Mouse (Mus musculus): ENCODE measurements around the gene Zfp12. TPM values are rescaled to one million over a fixed set of nuclear protein-coding genes. Genes with fewer than 3 reads are reported as not detected.

Zfp12 gene
- total and polyA plus RNA-seq, 3 experiments = 15.2 to 56.3 (median 17.3) TPM

DNA sequence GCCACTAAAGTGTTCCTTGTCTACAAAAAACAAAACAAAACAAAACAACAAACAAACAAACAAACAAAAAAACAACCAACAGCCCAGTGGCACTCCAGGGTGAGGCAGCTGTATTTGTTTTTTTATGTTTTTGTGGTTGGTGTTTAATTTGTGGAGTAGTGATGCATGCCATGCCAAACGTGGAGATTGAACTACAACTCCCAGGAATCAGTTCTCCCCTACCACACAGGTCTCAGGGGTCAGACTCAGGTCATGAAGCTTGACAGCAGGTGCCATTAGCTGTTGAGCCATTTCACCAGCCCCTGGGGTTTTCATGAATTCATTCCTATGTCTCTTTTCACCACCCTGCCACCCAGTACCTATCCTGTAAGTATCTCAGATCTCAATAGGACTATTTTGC lies 30.4 kb downstream of the Zfp12 start:
- DNase-seq (ENCODE audit: low read depth, low spot score) = no peak
- Histone ChIP-seq H3K4me3 (ENCODE audit: control insufficient read depth in 1 of 2, insufficient read depth in 1 of 2, low read depth in 2 of 2, low read length in 2 of 2) (no peak overlapping the region), H3K9me3 (replicated peaks; ENCODE audit: insufficient read depth, low read length) (no peaks in the 10 kb centered on the region), H3K79me2 (ENCODE audit: control insufficient read depth, insufficient read depth, low read length, poor library complexity) (peaks cover 7% of the 10 kb centered on the region), H3K9ac (ENCODE audit: control insufficient read depth, low read depth, low read length, poor library complexity, severe bottlenecking) (no peak overlapping the region), H3K27ac (ENCODE audit: control insufficient read depth, low read depth, low read length) (no peak overlapping the region), H3K4me1 (ENCODE audit: control insufficient read depth in 1 of 2, insufficient read depth in 2 of 2, low read length in 2 of 2) (peaks cover 2 to 3% of the 10 kb centered on the region in 2 experiments; a peak in 1 of 4 replicates), H3K36me3 (ENCODE audit: control insufficient read depth in 1 of 2, insufficient read depth in 2 of 2, low read length in 2 of 2) (no peaks in the 10 kb centered on the region), H3K27me3 (ENCODE audit: control insufficient read depth in 1 of 2, insufficient read depth in 2 of 2, low read length in 2 of 2) (no peaks in the 10 kb centered on the region)
- TF ChIP-seq HCFC1 (IDR thresholded peaks at IDR 0.05; ENCODE audit: low read depth, low read length) (peak; percentile 56; the same call in 1 of the 2 replicates), UBTF (IDR thresholded peaks at IDR 0.05; ENCODE audit: borderline replicate concordance, insufficient read depth, low read depth, low read length) (no peak), MXI1 (IDR thresholded peaks at IDR 0.05; ENCODE audit: low read depth, low read length) (no peak), JUND (IDR thresholded peaks at IDR 0.05; ENCODE audit: low read depth, low read length) (no peak), GATA1 (IDR thresholded peaks at IDR 0.05; ENCODE audit: low read depth, low read length) (no peak)

DNA sequence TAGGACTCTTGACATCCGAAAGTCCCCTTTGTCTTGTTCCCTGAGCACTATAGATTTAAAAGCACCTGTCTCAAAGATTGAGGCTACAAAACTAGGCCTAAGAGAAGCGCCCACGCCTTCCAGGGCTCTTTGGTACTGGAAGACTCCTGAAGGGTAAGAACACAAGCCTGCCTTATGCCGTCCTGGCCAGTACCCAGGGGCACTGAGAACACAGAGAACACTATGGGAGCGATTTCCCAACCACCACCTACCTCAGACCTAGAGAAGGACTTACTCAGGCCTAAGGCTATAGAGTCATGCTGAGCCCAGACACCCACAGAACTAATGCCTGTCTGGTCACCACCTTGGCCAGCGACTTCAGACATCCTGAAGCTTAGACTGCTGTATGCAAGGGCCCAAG lies 31.8 kb downstream of the Zfp12 start:
- H3K4me3 ChIP-seq (ENCODE audit: control insufficient read depth in 1 of 2, insufficient read depth in 1 of 2, low read depth in 2 of 2, low read length in 2 of 2) = no peak overlapping the region
- no peaks in the 10 kb centered on the region for H3K9me3 ChIP-seq (replicated peaks; ENCODE audit: insufficient read depth, low read length)
- H3K27ac ChIP-seq (ENCODE audit: control insufficient read depth, low read depth, low read length) = no peak overlapping the region
- H3K79me2 ChIP-seq (ENCODE audit: control insufficient read depth, insufficient read depth, low read length, poor library complexity) = peaks cover 7% of the 10 kb centered on the region
- no peak for TF ChIP-seq RCOR1 (IDR thresholded peaks at IDR 0.05; ENCODE audit: low read depth, low read length)
- peaks cover 5 to 16% of the 10 kb centered on the region in 2 experiments; a peak in 3 of 4 replicates for H3K4me1 ChIP-seq (ENCODE audit: control insufficient read depth in 1 of 2, insufficient read depth in 2 of 2, low read length in 2 of 2)
- no peak for DNase-seq (ENCODE audit: low read depth, low spot score)
- no peaks in the 10 kb centered on the region for H3K27me3 ChIP-seq (ENCODE audit: control insufficient read depth in 1 of 2, insufficient read depth in 2 of 2, low read length in 2 of 2)
- H3K36me3 ChIP-seq (ENCODE audit: control insufficient read depth in 1 of 2, insufficient read depth in 2 of 2, low read length in 2 of 2) = peaks cover 0 to 5% of the 10 kb centered on the region in 2 experiments; a peak in 2 of 4 replicates
- H3K9ac ChIP-seq (ENCODE audit: control insufficient read depth, low read depth, low read length, poor library complexity, severe bottlenecking) = no peak overlapping the region

DNA sequence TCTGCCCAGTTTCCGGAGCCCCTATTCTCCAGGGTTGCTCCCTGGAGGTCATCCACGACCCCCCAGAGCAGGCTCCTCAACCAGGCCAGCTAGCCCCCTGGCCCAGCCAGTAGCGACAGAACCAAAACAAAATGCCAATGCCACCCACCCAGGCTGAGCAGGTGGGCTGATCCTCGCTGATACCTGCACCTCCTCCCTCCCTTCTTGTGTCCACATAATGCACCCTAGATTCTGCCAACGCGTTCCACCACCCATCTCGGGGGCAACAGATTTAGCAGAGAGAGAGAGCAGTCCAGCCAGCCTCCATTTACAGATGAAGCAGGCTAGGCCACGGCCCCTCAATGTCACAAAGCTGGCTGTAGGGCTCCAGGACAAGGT lies 34.0 kb downstream of the Zfp12 start:
- no peaks in the 10 kb centered on the region for H3K9me3 ChIP-seq (replicated peaks; ENCODE audit: insufficient read depth, low read length)
- H3K4me1 ChIP-seq (ENCODE audit: control insufficient read depth in 1 of 2, insufficient read depth in 2 of 2, low read length in 2 of 2) = peaks cover 8 to 31% of the 10 kb centered on the region in 2 experiments
- no peak for TF ChIP-seq GABPA (IDR thresholded peaks at IDR 0.05; ENCODE audit: low read depth, low read length)
- TF ChIP-seq ZNF384 (IDR thresholded peaks at IDR 0.05; ENCODE audit: low read depth, low read length) = no peak
- no peak for TF ChIP-seq RAD21 (IDR thresholded peaks at IDR 0.05; ENCODE audit: low read depth, low read length)
- TF ChIP-seq UBTF (IDR thresholded peaks at IDR 0.05; ENCODE audit: borderline replicate concordance, insufficient read depth, low read depth, low read length) = no peak
- TF ChIP-seq NRF1 (IDR thresholded peaks at IDR 0.05; ENCODE audit: insufficient read depth, low read depth, low read length, poor library complexity, severe bottlenecking) = no peak
- TF ChIP-seq CTCF (IDR thresholded peaks at IDR 0.05 in 2 of 3, conservative IDR thresholded peaks at IDR 0.05 in 1 of 3; ENCODE audit: control insufficient read depth in 1 of 3, insufficient read depth in 1 of 3, low read depth in 2 of 3, low read length in 3 of 3, poor library complexity in 1 of 3, severe bottlenecking in 1 of 3) = no peak
- TF ChIP-seq EP300 (IDR thresholded peaks at IDR 0.05; ENCODE audit: low read depth in 1 of 2, low read length in 2 of 2) = no peak
- no peak for TF ChIP-seq POLR2A (IDR thresholded peaks at IDR 0.05; ENCODE audit: control insufficient read depth in 1 of 2, insufficient read depth in 1 of 2, low read depth in 1 of 2, low read length in 2 of 2, poor library complexity in 1 of 2)
- no peak for TF ChIP-seq MAZ (IDR thresholded peaks at IDR 0.05; ENCODE audit: low read depth, low read length)
- no peak for TF ChIP-seq TBP (IDR thresholded peaks at IDR 0.05; ENCODE audit: low read depth, low read length)
- no peak for TF ChIP-seq E2F4 (IDR thresholded peaks at IDR 0.05; ENCODE audit: borderline replicate concordance, low read depth, low read length)
- no peak for TF ChIP-seq SMC3 (IDR thresholded peaks at IDR 0.05; ENCODE audit: low read depth, low read length)
- no peak for TF ChIP-seq USF2 (IDR thresholded peaks at IDR 0.05; ENCODE audit: borderline replicate concordance in 1 of 2, insufficient read depth in 1 of 2, low read depth in 1 of 2, low read length in 2 of 2)
- TF ChIP-seq TCF12 (IDR thresholded peaks at IDR 0.05; ENCODE audit: low read depth, low read length) = no peak
- H3K9ac ChIP-seq (ENCODE audit: control insufficient read depth, low read depth, low read length, poor library complexity, severe bottlenecking) = peak overlapping the region; percentile 81; the same call in 1 of the 2 replicates
- H3K27ac ChIP-seq (ENCODE audit: control insufficient read depth, low read depth, low read length) = no peak overlapping the region
- no peaks in the 10 kb centered on the region for H3K27me3 ChIP-seq (ENCODE audit: control insufficient read depth in 1 of 2, insufficient read depth in 2 of 2, low read length in 2 of 2)
- H3K36me3 ChIP-seq (ENCODE audit: control insufficient read depth in 1 of 2, insufficient read depth in 2 of 2, low read length in 2 of 2) = peaks cover 0 to 18% of the 10 kb centered on the region in 2 experiments; a peak in 2 of 4 replicates
- H3K4me3 ChIP-seq (ENCODE audit: control insufficient read depth in 1 of 2, insufficient read depth in 1 of 2, low read depth in 2 of 2, low read length in 2 of 2) = peak overlapping the region; percentile 79 to 97; a peak in 3 of 4 replicates
- DNase-seq (ENCODE audit: low read depth, low spot score) = no peak
- H3K79me2 ChIP-seq (ENCODE audit: control insufficient read depth, insufficient read depth, low read length, poor library complexity) = peaks cover 7% of the 10 kb centered on the region
